Mouse (Mus musculus) retina, postnatal 7 days (tissue): Measurements from ENCODE around the gene Prr15.

Source experiments
- DNase-seq: peaks from one replicate; pipeline ENCODE4 v3.0.0-alpha.2; 2012; ENCODE audit warnings: low read depth, low spot score

Prr15 gene

DNA sequence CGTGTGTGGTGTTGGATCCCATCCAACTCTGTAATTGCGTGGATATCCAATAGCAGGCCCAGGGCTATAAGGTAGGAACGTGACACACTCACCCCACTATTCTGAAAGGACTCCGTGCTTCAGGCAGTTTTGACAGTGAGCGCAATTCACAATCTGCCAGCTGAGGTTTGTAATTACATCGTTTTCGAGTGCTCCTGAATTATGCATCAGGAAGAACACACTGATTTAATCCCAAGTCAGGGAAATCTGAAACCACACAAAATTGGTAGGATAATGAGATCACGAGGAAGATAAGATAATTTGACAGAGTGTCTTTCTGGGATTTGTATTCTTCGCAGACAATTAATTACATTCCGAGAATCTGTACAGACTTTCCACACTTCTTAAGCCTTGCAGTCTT lies 6.1 kb downstream of the Prr15 start:
- no peak for DNase-seq

DNA sequence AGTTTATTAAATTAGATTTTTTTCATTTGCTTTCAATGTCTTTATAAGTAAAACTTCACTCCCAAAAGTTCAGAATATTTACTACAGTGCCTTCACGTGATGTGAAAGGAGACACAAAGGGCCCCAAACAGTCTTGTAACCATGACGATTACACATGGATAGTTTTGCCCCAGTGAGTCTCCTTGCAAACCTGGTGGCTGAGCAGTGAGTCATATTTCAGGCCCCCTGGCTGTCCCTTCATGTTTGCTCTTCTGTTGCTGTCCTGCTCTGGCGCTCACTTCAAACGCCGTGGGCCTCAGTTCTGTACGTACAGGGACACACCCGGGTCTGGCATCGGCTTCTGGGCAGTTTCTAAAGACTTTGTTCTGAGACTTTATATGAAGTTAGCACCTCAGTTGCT lies 6.6 kb downstream of the Prr15 start:
- no peak for DNase-seq

DNA sequence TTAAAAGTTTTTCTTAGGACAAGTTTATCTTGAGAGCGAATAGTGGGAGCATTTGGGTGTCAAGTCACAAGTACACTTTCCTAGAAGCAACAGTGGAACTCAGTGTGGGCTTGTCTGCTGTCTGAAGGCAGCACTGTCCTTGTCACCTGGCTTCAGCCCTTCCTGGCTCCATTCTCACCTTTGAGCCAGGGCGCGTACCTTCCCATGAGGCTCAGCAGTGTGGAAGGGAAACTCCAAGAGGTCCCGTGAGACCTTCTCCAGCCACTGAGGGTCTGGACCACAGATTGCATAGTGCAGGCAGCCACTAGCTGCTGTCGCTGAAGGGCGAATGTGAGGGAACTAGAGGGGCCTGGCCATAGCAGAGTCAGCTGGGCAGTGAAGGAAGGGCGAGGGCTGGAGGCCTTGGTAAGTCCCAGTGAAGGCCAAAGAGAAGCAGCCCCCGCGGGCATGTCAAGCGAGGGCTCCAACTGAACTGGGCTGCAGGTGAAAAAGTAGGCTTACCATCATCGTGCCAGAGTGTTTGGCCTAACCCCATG lies 7.5 kb downstream of the Prr15 start:
- DNase-seq, result no peak

DNA sequence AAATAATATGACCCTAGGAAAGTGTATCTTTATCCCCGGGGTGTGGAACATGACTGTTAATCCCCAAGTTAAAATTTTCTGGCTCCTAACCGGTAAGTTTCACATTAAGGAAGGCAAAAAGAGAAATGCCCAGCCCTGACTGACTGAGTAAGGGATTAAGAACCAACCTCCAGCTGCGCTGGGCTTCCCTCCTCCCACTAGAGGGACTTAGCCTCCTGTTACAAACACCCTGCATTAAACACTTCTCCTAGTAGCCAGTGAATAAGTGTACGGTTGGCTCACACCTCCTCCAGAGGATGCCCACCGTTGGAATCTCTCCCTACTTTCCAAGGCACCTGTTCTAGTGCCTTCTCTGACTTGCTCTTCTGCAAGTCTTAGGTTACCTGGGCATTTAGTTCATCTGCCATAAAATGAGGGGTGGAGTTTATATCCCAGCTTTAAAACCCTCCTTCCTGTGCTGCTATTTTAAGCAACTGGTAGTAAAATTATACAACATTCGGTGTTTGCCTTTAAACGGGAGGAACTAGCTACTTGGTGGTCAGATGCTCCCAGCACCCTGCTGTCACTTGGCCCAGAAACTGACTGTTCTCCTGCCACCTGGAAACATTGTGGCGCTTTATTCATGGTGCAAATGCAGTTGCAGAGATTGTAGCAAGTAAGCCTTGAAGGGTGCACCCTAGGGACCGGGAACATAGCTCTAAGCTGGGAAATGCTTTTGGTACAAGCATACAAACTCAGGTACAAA lies 8.2 kb downstream of the Prr15 start:
- no peak for DNase-seq

DNA sequence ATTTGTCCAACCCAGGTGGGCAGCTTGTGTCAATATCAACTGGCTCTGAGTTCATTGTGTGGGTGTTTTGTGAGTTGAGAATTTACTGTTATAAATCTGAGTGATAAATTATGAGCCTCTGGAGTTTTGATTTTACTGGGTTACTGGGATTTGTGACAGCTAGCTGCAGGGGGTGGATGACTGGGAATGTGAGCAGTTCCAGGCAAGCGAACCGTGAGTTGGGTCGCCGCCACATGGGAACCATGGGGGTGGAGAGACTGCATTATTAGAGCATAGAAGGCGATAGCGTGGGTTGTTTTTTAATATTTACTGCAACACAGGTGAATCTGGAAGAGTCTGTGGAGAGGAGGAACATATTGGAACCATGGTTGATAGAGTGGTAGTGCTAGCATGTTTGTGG lies 11.7 kb downstream of the Prr15 start:
- no peak for DNase-seq

DNA sequence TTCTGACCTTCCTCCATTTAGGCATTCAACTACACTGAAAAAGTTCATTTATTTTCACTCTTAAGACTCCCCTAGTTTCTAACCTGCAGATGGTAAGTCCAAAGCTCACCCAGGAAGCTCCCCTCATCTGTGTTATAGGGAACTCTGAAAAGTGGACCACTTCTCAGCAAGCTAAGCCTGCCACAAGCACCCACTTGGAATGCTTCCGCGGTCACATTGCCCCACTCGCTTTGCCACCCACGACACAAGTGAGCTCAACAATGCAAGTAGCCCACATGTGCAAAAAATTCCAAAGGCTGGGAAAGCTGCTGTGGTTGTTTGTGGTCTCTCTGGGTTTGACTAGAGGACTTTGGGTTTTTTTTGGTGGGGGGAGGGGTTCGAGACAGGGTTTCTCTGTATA lies 15.5 kb downstream of the Prr15 start:
- DNase-seq, result no peak

DNA sequence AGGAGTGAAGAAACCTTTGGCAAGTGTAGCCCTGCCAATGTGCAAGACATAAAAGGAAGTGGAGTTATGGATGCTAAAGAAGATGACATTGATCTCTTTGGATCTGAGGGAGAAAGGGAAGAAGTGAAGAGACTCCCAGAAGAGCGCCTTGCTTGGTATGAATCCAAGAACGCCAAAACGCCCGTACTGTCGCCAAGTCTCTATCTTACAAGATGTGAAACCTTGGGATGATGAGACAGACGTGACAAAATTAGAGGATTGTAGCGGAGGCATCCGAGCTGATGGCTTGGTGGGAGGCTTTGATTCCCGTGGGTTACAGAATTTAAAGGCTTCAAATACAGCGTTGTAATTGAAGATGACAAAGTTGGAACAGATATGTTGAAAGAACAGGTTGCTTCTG lies 16.6 kb downstream of the Prr15 start:
- DNase-seq, result no peak

DNA sequence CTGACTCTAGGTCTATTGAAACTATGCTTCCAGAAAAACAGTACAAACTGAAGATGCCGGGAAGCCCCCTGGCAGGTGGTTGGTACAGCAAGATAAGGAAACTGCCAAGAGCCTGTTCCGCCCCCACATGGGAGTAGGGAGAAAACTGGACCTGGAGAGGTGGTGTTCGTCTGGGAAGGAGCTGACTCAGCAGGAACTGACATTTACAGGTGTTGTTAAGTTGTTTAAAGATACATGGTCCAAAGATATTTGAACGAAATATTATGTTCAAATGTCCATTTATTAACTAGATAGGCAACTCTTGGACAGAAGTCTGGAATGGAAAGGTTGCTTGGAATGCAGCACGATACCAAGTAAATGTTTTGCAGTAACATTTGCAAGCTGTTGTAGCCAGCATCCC lies 26.2 kb downstream of the Prr15 start:
- no peak for DNase-seq

DNA sequence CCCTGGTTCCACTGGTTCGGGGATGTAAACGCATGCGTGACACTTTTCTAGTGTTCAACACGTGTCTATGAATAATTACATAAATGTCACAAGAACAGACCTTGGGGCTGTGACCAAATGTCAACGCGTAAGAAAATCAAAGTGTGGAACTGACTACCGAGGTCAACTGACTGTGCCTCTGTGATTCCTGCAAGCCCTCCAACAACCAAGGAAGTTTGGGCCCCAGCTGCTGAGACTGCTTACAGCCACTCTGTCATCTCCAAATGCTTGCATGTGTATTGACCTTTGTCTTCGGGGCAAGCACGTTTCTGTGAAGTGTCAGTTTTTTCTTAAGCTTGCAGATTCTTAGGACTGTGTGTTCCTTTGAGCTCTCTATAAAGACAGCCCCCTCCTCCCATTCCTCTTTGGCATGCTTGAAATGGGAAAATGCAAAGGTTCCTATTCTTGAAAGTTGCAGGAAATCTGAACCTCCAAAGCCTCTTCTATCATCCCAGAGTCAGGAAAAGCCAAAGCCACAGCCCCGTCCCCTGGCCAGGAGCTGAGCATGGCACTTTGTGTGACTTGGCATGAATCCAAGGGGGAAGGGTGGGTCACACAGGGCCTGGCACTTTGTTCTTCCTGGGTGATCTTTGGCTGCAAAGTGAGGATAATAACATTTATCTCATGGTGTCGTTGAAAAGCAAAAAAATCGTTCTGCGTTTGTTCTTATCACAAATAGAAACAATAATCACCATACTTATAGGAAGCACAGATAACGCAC lies 27.5 kb downstream of the Prr15 start:
- no peak for DNase-seq

DNA sequence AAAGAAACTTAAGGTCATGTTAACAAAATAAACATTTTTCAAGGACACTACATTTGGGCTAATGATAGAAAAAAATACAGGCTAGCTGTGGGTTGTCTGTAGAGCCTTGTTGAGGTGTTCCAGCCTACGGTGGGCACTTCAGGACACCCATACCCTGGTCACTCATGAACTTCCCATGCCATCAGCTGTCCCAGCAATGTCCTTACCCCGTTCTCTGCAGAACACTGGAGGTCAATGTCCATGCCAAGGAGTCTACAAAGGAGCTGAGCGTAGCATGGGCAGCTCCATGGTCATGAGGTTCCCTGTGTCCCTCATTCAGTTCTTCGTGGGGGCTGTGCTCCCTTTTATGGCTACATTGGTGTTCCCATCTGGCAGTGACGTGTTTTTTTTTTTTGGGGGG lies 28.1 kb downstream of the Prr15 start:
- no peak for DNase-seq

DNA sequence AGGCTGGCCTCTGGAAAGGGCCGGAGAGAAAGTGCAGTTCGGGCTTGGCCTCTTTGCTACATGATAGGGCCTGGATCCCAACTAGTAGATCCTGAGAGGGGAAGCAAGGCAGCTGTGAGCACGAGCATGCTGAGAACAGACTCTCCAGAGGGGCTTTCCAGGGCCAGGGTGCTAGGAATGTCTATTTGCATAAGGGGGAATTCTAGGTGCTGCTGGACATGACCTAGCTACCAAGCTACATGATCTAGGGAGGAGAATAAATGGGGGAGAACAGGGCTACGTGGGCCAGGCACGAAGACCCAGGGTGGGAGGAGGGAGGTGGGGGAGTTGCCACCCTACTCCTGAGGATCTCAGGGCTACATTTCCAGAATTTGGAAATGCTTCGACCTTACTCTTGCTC lies 30.0 kb downstream of the Prr15 start:
- DNase-seq, result no peak

DNA sequence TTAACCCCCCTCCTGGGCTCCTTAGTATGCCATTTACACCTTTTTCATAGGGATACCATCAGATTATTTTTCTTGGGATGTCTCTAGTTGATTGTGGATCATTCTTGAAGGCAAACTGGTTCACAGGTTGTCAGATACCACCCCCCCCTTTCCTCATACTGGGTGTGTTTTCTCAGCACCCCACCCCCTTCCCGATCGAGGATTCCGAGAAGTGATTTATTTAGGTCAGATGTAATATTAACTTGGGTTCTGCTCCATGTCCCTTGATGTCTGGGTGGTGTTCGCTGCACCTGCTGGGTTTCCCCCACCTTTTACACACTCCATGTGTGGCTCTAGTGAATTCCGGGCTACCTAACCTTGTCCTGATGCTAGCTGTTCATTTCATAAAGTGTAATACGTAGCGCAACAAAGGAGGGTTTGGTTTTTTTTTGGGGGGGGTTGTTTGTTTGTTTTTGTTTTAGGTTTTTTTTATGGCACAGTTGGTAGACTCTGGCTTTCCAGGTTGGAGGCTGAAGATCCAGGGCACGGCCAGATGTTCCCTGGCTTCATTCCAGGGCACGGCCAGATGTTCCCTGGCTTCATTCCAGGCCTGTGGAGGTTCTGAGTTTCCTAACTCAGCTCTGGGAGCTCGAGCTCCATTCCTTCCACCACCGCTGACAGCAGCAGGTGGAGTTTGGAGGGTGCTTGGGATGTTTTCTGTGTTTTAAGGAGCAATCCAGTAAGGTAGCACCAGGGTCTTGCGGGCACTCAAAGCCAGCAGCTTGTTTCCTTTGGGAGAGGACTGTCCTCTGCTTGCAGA lies 37.1 kb downstream of the Prr15 start:
- no peak for DNase-seq

DNA sequence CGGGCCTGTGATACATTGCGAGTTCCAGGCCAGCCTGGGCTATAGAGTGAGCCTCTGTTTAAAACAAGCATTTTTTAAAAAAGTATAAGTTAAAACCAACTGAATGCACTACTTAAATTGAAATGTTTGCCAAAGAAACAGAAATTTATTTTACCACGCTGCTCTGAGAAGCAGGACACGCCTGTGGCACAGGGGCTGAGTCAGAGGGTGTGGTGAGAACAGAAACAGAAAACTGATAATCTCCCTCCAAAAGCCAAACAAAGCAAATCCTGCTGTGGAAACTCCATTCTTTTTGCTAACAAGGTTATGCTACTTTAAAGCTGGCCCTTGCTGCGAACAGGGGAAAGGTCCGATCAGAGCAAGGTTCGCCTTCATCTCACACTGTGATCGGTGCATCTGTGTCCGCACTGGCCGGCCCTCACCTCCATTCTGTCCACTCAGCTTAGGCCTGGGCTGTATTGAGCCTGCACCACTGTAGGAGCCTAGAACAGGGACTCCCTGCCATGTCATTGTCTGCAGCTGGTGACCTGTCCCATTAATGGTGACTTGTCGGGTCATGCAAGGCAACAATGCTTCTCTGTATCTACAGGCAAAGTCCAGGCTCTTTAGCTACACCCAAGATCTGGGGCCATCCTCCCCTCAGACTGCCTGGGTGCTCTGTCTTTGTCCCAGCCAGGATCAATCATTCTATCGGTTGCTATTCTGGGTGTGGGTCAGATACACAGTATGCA lies 38.9 kb downstream of the Prr15 start:
- DNase-seq, result no peak

DNA sequence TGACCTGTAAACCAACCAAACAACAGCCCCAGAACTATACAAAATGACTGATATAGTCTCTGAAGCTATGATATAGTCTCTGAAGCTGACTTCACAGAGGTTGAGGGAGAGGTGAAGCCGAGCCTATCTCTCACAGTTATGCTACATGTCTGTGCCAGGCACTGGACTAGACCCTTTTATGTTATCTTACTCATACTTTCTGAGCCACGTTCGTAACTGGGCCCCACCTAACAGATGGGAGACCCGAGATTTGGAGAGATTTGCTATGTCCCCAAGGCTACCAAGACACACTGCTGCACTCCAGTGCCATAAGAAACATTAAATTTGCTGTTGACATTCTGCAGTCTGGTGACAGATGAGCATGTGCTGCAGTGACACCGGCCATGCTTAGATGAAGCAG lies 41.0 kb downstream of the Prr15 start:
- DNase-seq, result no peak

DNA sequence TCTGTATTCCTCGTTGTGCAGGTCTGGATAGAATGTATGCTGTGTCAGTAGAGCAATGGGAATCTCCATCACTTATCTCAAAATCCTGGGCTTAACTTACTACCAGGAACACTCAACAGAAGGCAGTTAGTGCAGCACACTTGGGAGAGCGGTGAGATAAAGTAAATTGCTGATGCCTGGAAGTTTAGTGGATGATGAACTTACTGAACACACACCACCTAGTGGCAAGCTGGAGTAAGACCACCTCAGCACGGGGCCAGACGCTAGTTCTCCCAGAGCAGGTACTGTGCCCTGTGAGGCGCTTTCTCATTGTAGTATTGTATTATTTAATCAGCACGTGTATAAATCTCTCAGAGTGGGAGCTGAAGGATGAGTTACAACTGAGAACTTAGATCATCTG lies 42.4 kb downstream of the Prr15 start:
- peak; percentile 21 for DNase-seq

DNA sequence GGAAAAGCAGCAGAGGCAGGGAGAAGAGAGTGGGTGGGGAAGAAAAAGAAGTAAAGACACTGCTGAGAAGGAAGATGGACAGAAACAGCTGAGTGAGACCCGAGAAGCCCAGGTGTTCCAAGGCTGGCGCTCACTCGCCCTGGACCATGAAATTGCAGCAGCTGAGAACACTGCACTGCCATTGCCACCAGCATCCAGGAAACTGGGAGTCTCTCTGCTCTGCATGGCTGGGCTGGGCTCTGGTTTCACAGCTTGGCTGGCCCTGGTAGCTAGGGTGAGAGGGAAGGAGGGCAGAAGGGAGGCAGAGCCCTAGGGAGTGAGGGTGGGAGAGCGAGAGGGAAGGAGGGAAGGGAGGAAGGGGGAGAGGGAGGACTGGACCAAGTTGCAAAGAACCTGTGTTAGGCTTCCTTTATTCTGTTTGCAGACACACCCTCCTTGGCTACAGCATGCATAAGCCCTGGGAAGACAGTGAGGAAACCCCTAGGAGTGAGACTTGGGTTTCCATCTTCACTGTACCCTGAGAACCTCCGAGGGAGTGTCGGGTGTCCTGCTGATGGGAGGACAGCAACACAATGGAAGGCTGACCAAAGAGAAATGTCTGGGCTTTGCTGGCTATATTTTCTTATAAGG lies 44.4 kb downstream of the Prr15 start:
- DNase-seq, result no peak

DNA sequence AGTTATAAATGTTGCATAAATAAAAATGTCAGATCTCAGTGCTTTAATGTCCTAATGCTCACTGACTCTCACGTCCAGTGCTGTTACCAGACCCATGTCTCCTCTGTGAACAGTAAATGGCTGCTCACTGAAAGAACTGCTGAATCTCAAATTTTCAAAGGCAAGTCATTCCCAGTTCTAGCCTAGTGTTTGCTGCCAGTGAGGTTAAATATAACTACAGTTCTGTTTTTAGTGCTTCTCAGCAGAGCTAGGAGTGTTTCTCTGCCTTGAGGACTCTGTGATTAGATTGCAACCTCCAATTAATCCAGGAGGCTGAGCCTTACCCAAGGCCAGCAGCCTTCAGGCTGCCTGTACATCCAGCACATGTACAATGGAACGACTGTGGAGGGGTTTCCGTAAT lies 46.2 kb downstream of the Prr15 start:
- no peak for DNase-seq

DNA sequence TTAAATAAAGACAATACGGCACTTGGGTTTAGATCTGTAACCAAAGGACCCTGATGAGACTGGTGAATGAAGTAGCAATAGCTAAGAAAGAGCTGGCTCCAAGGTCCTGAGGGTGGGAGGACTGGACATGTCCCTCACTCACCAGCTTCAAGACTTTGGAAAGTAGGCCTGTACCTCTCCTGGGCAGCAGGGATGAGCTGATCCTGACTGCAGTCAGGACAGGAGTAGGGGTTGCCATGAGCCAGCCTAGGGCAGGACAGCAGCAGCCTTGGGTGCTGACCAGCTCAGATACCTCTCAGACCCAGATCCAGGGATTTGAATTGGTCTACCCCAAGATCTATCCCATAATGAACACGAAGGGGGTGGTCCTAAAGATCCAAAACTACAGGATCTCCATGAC lies 53.7 kb downstream of the Prr15 start:
- DNase-seq, result no peak
